Mouse (Mus musculus) lung, adult 2 months (tissue): Measurements from ENCODE around the gene Hus1b.

Experiments used
- CTCF ChIP-seq: fragments of 200-500 bp; IDR thresholded peaks from 2 replicates; pipeline ENCODE4 v1.5.1; 2011; ENCODE audit warnings: mild to moderate bottlenecking, low read length, control low read depth; ENCODE audit not compliant: insufficient read depth
- POLR2A ChIP-seq: fragments of 200-500 bp; IDR thresholded peaks from 2 replicates; pipeline ENCODE4 v1.6.1; 2011; ENCODE audit warnings: low read depth, mild to moderate bottlenecking, control low read depth, low read length, borderline replicate concordance; ENCODE audit errors: extremely low read depth

- TF ChIP-seq POLR2A (no peak), CTCF (no peak)
Observed at GRCm38 (mm10) chr13:30978224-30978623, 30.7 kb upstream of the Hus1b start.
